Mouse (Mus musculus) heart, postnatal 10 days (tissue): ENCODE results near the gene Srms. TPM values are rescaled to one million over a fixed set of nuclear protein-coding genes. Genes with fewer than 3 reads are reported as not detected.
"Not testable (repeated sequence)": the region's sequence is repeated elsewhere in the genome, so short reads cannot be mapped to it uniquely, and the experiment has no call there.

ENCODE experiments used
- DNase-seq, 2 experiments: peaks; one replicate each; pipeline ENCODE4 v3.0.0; 2021
- intact Hi-C: fragments of 180-260 bp; cut with DNase I; formaldehyde crosslinking; loops from one replicate; pipeline ENCODE4 v1.15.1; 2025
- total RNA-seq, 2 experiments: library from RNA; stranded (reverse); gene quantifications; 2 replicates each; pipeline ENCODE4 v1.2.3; 2021

The Srms gene
- total RNA-seq, 2 experiments from 2014 or later: 0.17 to 0.25 TPM

DNA sequence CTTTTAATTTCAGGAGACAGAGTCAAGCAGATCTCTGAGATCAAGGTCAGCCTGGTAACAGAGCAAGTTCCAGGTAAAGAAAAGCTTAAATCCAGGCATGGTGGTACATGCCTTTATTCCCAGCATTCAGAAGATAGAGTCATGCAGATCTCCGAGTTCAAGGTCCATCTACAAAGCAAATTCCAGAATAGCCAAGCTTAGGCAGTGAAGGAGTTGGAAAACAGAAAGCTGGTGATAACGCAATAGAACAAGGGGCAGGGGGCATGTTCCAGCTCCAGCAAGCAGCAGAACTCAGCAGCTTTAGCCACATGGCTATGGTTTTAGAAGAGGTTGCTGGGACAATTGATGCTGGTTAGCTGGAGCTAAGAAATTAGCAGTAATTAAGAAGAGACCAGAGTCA lies 12.0 kb upstream of the Srms start:
- DNase-seq: no peak
- intact Hi-C loops: no loop called here

- DNase-seq: peak in 1 of 2 experiments; percentile 25
- intact Hi-C loops: loop anchor here (2.0 kb wide), 1 partner anchor 34 kb away; the partner anchor contains the start of gene Ppdpf
Observed at GRCm38 (mm10) chr2:181220361-181220760, 7.4 kb upstream of the Srms start.

GRCm38 (mm10) chr2:181219538-181220216 lies 6.7 kb upstream of the Srms start, which contains the start of gene Fndc11:
Gene Fndc11, plus strand, starts transcription at chr2:181220013.
- peak; percentile 85 to 86 for DNase-seq
- intact Hi-C loops: loop anchor here (2.0 kb wide), 1 partner anchor 33 kb away; the partner anchor contains the start of gene Ppdpf

DNA sequence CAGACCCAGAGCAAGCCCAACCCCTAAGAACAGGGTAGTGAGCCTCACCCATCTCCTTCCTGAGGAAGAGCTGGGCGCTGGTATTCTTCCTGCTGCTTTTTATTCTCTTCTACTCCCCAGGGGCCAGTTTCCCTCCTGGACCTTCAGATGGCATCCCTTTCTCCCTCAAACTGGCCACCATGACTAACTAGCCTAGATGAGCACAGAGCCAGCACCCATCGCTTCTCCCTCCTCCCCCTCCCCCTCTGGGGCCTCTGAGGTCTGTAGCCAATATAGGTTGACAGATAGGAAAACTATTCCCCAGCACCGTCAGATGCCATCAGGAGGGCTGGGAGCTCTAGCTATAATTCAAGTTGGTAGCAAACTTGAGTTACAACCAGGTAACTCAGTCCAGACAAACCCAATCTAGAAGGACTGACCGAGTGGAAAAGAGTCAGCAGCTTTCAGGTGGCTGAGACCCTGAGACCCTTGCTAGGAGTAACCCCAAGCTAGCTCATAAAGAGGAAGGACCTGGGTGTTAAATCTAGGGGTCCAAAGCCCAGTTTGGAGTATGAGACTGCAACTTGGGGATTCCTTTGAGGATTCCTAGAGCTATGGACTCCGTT lies 6.0 kb upstream of the Srms start:
- DNase-seq: no peak
- intact Hi-C loops: no loop called here

DNA sequence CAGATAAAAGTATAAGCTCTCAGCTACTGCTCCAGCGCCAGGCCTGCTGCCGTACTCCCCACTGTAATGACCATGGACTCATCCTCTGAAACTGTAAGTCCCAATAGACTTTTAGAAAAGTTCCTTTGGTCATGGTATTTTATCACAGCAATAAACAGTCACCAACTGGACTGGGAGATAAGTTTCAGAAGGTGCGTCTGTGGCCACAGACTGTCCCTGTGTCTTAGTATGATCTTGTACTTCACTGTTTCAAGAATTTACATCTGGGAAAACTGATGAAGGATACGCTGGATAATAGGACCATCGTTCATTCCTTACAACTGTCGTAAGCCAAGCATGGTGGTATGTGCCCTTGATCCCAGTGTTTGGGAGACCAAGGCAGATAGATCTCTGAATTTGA lies 3.1 kb upstream of the Srms start:
- intact Hi-C loops: no loop called here
- DNase-seq: no peak

- peak in 1 of 2 experiments; percentile 29 for DNase-seq
- intact Hi-C loops: no loop called here
Observed at GRCm38 (mm10) chr2:181212389-181213020, 480 bp downstream of the Srms start.

DNA sequence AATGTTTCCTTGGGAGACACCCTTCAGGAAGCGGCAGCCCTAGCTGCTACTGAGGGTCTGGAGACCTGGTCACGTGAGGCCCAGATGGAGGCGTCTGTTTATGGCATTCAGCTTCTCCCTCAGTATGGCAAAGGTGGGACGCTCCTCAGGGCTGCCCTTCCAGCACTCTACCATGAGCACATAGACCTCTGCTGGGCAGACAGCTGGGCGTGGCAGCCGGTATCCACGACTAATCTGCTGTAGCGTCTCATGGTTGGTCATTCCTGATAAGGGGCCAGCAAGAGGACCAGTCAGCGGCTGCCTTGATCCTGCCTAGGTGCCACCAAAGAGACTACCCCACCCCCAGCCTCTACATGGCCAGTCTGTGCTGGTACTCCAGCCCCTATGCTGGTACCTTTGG lies 6.9 kb downstream of the Srms start:
- no peak for DNase-seq
- intact Hi-C loops: no loop called here

DNA sequence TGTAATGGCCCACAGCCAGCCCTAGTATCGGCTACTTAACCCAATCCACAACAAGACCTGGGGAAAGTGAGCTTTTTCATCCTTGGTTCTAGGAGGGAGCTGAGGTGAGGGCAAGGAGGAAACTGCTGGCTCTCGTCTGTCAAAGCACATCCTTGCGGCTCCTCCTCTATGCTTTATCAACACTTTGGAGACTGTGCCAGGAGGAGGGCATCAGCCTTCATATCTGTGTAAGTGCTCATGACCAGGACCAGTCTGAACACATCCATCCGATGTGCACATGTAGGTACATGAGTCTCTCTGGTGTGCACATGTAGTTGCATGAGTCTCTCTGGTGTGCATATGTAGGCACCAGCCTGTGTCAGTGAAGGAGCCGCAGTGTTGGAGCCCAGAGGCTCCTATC lies 7.3 kb downstream of the Srms start:
- no peak for DNase-seq
- intact Hi-C loops: no loop called here

DNA sequence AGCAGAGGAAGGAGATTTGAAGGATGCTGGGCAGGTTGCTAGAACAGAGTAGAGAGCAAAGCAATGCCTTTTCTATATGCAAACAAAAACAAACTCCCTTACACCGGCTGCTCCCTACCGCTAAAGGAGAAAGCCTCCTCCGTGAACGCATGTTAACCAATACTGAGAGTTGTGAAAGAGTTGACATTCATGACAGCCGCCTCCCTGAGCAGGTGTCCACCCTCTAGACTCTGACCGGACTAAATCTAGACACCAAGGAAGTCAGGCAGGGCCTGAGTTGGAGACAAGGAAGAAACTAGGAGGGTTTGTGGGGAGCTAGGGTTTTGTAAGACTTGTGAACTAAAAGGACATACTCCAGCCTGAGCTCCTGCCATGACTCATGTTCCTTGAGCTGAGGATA lies 10.1 kb downstream of the Srms start:
- no peak for DNase-seq
- intact Hi-C loops: no loop called here

DNA sequence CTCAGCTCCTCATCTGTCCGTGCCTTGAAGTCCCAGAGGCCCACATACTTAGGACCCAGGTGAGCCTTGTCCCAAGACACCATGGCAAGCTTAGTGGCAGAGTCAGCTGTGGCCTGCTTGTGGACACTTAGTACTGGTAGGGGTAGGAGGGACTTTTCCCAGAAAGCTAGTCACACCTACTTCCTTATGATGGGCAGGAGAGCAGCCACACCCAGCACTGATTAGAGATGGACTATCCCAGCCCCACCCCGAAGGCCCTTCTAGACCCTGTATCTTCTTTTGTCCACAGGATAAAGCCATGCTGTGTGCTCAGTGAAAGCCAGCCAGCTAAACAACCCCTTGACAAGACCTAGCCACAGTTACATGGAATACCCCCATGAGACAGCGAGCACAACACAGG lies 10.6 kb downstream of the Srms start, which contains the start of gene Ptk6:
Ptk6 (minus strand) TSS at position 368 of the 400 bp plus-strand sequence.
- intact Hi-C loops: no loop called here
- no peak for DNase-seq

DNA sequence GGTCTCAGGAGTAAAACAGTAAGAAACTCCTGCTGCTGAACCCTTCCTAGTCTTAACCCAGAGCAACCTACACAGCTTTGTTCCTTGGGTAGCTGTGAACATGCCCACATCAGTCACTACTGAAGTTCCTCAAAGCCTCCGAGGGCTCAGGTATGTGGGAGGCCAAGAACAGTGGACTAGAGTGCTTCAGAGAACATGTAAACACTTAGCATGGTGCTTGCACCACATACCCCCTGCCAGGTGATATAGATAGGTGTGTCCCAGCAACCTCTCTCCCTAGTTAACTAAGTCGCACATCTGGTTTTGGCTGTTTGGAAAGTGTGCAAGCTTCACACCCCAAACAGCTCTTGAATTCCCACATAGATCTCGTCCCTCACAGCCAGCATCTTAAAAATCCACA lies 11.4 kb downstream of the Srms start:
- intact Hi-C loops: no loop called here
- no peak for DNase-seq

DNA sequence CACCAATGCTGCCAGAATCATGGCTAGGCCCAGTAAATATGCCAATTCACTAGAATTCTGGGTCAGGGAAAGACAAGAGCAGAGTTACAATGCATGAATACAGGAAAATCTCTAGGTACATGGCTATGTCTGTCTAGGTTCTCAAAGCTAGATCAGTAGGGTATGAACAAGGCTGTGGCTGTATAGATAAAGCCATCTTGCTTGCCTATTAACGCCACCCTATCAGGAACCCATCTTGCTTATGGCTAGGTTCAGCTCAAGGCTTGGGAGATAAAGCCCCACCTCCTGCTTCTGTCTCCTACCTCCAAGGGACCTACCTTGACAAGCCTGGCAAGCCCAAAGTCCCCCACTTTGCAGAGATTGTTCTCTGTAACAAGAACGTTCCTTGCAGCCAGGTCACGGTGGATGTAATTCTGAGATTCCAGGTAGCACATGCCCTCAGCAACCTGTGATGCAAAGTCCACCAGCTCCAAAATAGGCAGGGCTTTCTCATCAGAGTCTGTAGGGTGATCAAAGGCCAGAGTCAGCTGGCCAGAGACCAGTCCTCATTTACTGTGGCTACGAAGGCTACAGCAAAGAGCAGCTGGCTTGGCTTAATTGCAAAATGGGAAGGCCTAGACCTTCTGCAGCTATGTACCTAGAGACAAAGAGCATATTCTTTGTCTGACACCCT lies 16.2 kb downstream of the Srms start:
- intact Hi-C loops: no loop called here
- no peak for DNase-seq

DNA sequence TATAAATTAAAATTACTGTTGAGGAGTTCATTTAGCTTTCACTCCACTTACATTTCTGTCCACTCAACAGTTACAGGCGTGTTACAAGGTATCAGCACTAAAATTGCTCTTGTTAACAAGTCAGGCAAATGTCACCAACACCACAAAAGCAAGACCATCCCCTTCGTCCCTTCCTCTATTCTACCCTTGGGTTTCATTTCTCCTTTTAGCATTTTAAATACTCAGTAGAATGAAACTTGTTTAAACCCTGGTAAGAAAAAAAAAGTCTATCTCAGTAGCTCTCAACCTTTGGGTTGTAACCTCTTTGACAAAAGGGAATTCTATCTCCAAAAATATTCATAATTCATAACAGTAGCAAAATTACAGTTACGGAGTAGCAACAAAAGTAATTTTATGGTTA lies 19.9 kb downstream of the Srms start:
- no peak for DNase-seq
- intact Hi-C loops: no loop called here

DNA sequence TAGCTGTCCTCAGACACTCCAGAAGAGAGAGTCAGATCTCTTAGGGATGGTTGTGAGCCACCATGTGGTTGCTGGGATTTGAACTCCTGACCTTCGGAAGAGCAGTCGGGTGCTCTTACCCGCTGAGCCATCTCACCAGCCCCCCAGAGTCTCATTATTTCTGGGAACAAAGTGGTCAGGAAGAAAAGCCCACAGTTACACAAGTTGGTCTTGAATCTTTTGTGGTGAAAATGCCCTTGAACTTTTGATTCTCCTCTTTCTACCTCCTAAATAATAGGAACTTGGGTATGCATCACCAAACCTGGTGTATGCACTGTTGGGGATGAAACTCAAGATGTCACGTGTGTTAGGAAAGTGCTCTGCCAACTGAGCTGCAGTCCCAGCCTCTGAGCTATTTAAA lies 21.0 kb downstream of the Srms start:
- intact Hi-C loops: no loop called here
- no peak for DNase-seq

- DNase-seq, intact Hi-C loops: not testable (repeated sequence)
Observed at GRCm38 (mm10) chr2:181191385-181191784, 21.6 kb downstream of the Srms start.

- DNase-seq: no peak
- intact Hi-C loops: loop anchor here (5.0 kb wide), 2 partner anchors 53 to 308 kb away; partner anchors contain the start of genes Helz2 and Tpd52l2
Observed at GRCm38 (mm10) chr2:181189321-181189720, 23.7 kb downstream of the Srms start.

- intact Hi-C loops: loop anchor here (5.0 kb wide), 2 partner anchors 54 to 309 kb away; partner anchors contain the start of genes Helz2 and Tpd52l2
- DNase-seq: peak; percentile 15 to 29
Observed at GRCm38 (mm10) chr2:181188681-181189080, 24.3 kb downstream of the Srms start.

- peak; percentile 93 to 94 for DNase-seq
- intact Hi-C loops: loop anchor here (1.0 to 5.0 kb wide), 4 partner anchors 33 to 310 kb away; partner anchors contain the start of genes Fndc11, Helz2 and Tpd52l2
Observed at GRCm38 (mm10) chr2:181187121-181188000, 25.6 kb downstream of the Srms start, which contains the start of gene Ppdpf. Gene Ppdpf, plus strand, starts transcription at chr2:181187247.

GRCm38 (mm10) chr2:181186635-181187034 lies 26.4 kb downstream of the Srms start:
- DNase-seq: peak; percentile 92
- intact Hi-C loops: loop anchor here (1.0 to 5.0 kb wide), 5 partner anchors 34 to 311 kb away; partner anchors contain the start of genes Fndc11, Helz2 and Tpd52l2

DNA sequence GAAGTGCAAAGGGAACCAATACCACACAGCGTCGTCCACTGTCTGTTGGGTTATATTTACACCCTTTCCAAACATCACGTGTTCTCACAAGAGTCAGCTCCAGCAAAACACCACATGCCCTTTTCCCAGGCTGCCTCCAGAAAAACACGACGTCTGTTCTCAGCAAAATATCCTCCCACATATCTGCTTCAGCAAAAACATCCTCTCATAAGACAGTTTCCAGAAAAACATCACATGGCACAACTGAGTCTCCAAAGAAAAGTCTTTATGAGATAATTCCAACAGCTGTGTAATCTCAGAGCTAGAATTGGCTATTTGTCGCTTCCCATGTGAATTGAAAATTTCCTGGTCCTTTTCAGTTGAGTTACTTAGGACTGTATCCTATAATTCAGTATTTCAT lies 32.1 kb downstream of the Srms start:
- intact Hi-C loops: no loop called here
- DNase-seq: peak; percentile 10 to 12
